Mouse (Mus musculus): ENCODE results near the gene Lrrc26. TPM values are rescaled to one million over a fixed set of nuclear protein-coding genes. Genes with fewer than 3 reads are reported as not detected.

The Lrrc26 gene
- polyA plus RNA-seq, 1 experiment from 2014 or later = 0.27 TPM

GRCm38 (mm10) chr2:25267746-25268309 is 21.9 kb upstream of the Lrrc26 start:
- Histone ChIP-seq H3K4me1 (replicated peaks) (peaks cover 70% of the 10 kb centered on the region), H3K4me3 (replicated peaks) (no peak overlapping the region), H3K36me3 (peaks cover 33% of the 10 kb centered on the region), H3K9ac (replicated peaks) (0 out of 2 replicates have a peak overlapping the region, but pooled peaks have one; percentile 23), H3K9me3 (no peaks in the 10 kb centered on the region), H3K4me2 (replicated peaks) (peak overlapping the region; percentile 100; the same call in 1 of the 2 replicates), H3K27ac (no peak overlapping the region), H3K27me3 (peaks cover 16% of the 10 kb centered on the region)
- WGBS = 63% methylated on average over 4 of the region's 4 CpGs
- ATAC-seq = no peak

- H3K4me1 ChIP-seq (replicated peaks) = peaks cover 54% of the 10 kb centered on the region
- under 1% methylated on average over 55 of the region's 55 CpGs for WGBS
- no peaks in the 10 kb centered on the region for H3K9me3 ChIP-seq
- H3K4me2 ChIP-seq (replicated peaks) = peak within 1 kb of the TSS; percentile 99
- peak; percentile 96 for ATAC-seq
- H3K9ac ChIP-seq (replicated peaks) = peak within 1 kb of the TSS; percentile 90
- H3K27ac ChIP-seq = peak within 1 kb of the TSS; percentile 77
- H3K4me3 ChIP-seq (replicated peaks) = peak within 1 kb of the TSS; percentile 98
- peaks cover 69% of the 10 kb centered on the region for H3K36me3 ChIP-seq
- H3K27me3 ChIP-seq = no peaks in the 10 kb centered on the region
Measured at GRCm38 (mm10) chr2:25271827-25272511, 17.7 kb upstream of the Lrrc26 start, which contains the start of the genes Ssna1 and Anapc2. Ssna1 (minus strand) TSS chr2:25272438. Anapc2 (plus strand) TSS chr2:25272478.

GRCm38 (mm10) chr2:25272515-25272914 is 17.2 kb upstream of the Lrrc26 start:
- H3K27ac ChIP-seq = peak overlapping the region; percentile 56; the same call in 1 of the 2 replicates
- H3K9ac ChIP-seq (replicated peaks) = peak overlapping the region; percentile 89
- peaks cover 74% of the 10 kb centered on the region for H3K36me3 ChIP-seq
- H3K4me2 ChIP-seq (replicated peaks) = peak overlapping the region; percentile 99
- H3K4me3 ChIP-seq (replicated peaks) = peak overlapping the region; percentile 98
- WGBS = under 1% methylated on average over 29 of the region's 29 CpGs
- ATAC-seq = peak; percentile 80
- H3K27me3 ChIP-seq = no peaks in the 10 kb centered on the region
- H3K4me1 ChIP-seq (replicated peaks) = peaks cover 49% of the 10 kb centered on the region
- H3K9me3 ChIP-seq = no peaks in the 10 kb centered on the region

- no peaks in the 10 kb centered on the region for H3K9me3 ChIP-seq
- peaks cover 44% of the 10 kb centered on the region for H3K4me1 ChIP-seq (replicated peaks)
- H3K4me2 ChIP-seq (replicated peaks) = peak overlapping the region; percentile 99
- 39% methylated on average over 16 of the region's 16 CpGs for WGBS
- peaks cover 77% of the 10 kb centered on the region for H3K36me3 ChIP-seq
- peak overlapping the region; percentile 89 for H3K9ac ChIP-seq (replicated peaks)
- peak overlapping the region; percentile 98 for H3K4me3 ChIP-seq (replicated peaks)
- ATAC-seq = 0 out of 2 replicates have a peak, but pooled peaks have one; percentile 1
- 0 out of 2 replicates have a peak overlapping the region, but pooled peaks have one; percentile 56 for H3K27ac ChIP-seq
- H3K27me3 ChIP-seq = no peaks in the 10 kb centered on the region
Measured at GRCm38 (mm10) chr2:25273010-25273409, 16.7 kb upstream of the Lrrc26 start.

- peak; percentile 66; the same call in 1 of the 2 replicates for ATAC-seq
- WGBS = 60% methylated on average over 13 of the region's 13 CpGs
- Histone ChIP-seq H3K36me3 (peaks cover 95% of the 10 kb centered on the region), H3K4me2 (replicated peaks) (no peak overlapping the region), H3K27me3 (no peaks in the 10 kb centered on the region), H3K4me1 (replicated peaks) (peaks cover 11% of the 10 kb centered on the region), H3K4me3 (replicated peaks) (no peak overlapping the region), H3K9me3 (no peaks in the 10 kb centered on the region), H3K9ac (replicated peaks) (no peak overlapping the region), H3K27ac (no peak overlapping the region)
Measured at GRCm38 (mm10) chr2:25278928-25279882, 10.5 kb upstream of the Lrrc26 start.

GRCm38 (mm10) chr2:25285551-25285950 is 4.2 kb upstream of the Lrrc26 start:
- Histone ChIP-seq H3K4me1 (replicated peaks) (peaks cover 10% of the 10 kb centered on the region), H3K27me3 (peaks cover 28% of the 10 kb centered on the region), H3K9me3 (no peaks in the 10 kb centered on the region), H3K9ac (replicated peaks) (no peak overlapping the region), H3K36me3 (peaks cover 53% of the 10 kb centered on the region), H3K4me2 (replicated peaks) (no peak overlapping the region), H3K27ac (no peak overlapping the region), H3K4me3 (replicated peaks) (no peak overlapping the region)
- 92% methylated on average over 2 of the region's 2 CpGs for WGBS
- ATAC-seq = no peak

- Histone ChIP-seq H3K9me3 (no peaks in the 10 kb centered on the region), H3K4me3 (replicated peaks) (no peak overlapping the region), H3K4me1 (replicated peaks) (peaks cover 17% of the 10 kb centered on the region), H3K4me2 (replicated peaks) (no peak overlapping the region), H3K27ac (no peak overlapping the region), H3K27me3 (peaks cover 35% of the 10 kb centered on the region), H3K36me3 (peaks cover 46% of the 10 kb centered on the region), H3K9ac (replicated peaks) (no peak overlapping the region)
- WGBS = 93% methylated on average over 1 of the region's 1 CpGs
- no peak for ATAC-seq
Measured at GRCm38 (mm10) chr2:25286314-25286713, 3.4 kb upstream of the Lrrc26 start.

- H3K27me3 ChIP-seq = peaks cover 43% of the 10 kb centered on the region
- peaks cover 41% of the 10 kb centered on the region for H3K36me3 ChIP-seq
- no peak overlapping the region for H3K27ac ChIP-seq
- H3K4me3 ChIP-seq (replicated peaks) = no peak overlapping the region
- ATAC-seq = no peak
- peaks cover 22% of the 10 kb centered on the region for H3K4me1 ChIP-seq (replicated peaks)
- 66% methylated on average over 7 of the region's 7 CpGs for WGBS
- H3K9ac ChIP-seq (replicated peaks) = no peak overlapping the region
- no peaks in the 10 kb centered on the region for H3K9me3 ChIP-seq
- H3K4me2 ChIP-seq (replicated peaks) = no peak overlapping the region
Measured at GRCm38 (mm10) chr2:25286837-25287636, 2.7 kb upstream of the Lrrc26 start.

GRCm38 (mm10) chr2:25287927-25288649 is 1.6 kb upstream of the Lrrc26 start, which contains the start of gene Tmem210:
Tmem210 (plus strand) TSS chr2:25288145.
- peaks cover 29% of the 10 kb centered on the region for H3K4me1 ChIP-seq (replicated peaks)
- no peaks in the 10 kb centered on the region for H3K9me3 ChIP-seq
- H3K36me3 ChIP-seq = peaks cover 30% of the 10 kb centered on the region
- WGBS = 82% methylated on average over 6 of the region's 6 CpGs
- H3K9ac ChIP-seq (replicated peaks) = no peak within 1 kb of the TSS
- H3K27me3 ChIP-seq = peaks cover 53% of the 10 kb centered on the region
- H3K4me3 ChIP-seq (replicated peaks) = no peak within 1 kb of the TSS
- H3K4me2 ChIP-seq (replicated peaks) = no peak within 1 kb of the TSS
- no peak for ATAC-seq
- H3K27ac ChIP-seq = no peak within 1 kb of the TSS

- H3K36me3 ChIP-seq = peaks cover 24% of the 10 kb centered on the region
- ATAC-seq = no peak
- H3K4me2 ChIP-seq (replicated peaks) = no peak overlapping the region
- H3K9ac ChIP-seq (replicated peaks) = no peak overlapping the region
- WGBS = 80% methylated on average over 7 of the region's 7 CpGs
- H3K9me3 ChIP-seq = no peaks in the 10 kb centered on the region
- peaks cover 29% of the 10 kb centered on the region for H3K4me1 ChIP-seq (replicated peaks)
- peaks cover 61% of the 10 kb centered on the region for H3K27me3 ChIP-seq
- H3K27ac ChIP-seq = no peak overlapping the region
- no peak overlapping the region for H3K4me3 ChIP-seq (replicated peaks)
Measured at GRCm38 (mm10) chr2:25288734-25289345, 875 bp upstream of the Lrrc26 start.

All from midbrain, embryonic 13.5 days (tissue).